Mouse (Mus musculus): Measurements from ENCODE around the gene Tmc8. TPM values are rescaled to one million over a fixed set of nuclear protein-coding genes. Genes with fewer than 3 reads are reported as not detected.

The Tmc8 gene
- polyA plus RNA-seq, 1 experiment from 2014 or later, result 1.6 TPM

GRCm38 (mm10) chr11:117764319-117764718 is 17.6 kb upstream of the Tmc8 start:
- H3K27me3 ChIP-seq (ENCODE audit: control insufficient read depth, insufficient read depth, low read length), result no peaks in the 10 kb centered on the region
- H3K27ac ChIP-seq (replicated peaks in 1 of 2; ENCODE audit: control insufficient read depth in 1 of 2, insufficient read depth in 1 of 2, low read depth in 2 of 2, low read length in 2 of 2), result no peak overlapping the region
- H3K9me3 ChIP-seq (ENCODE audit: control insufficient read depth, low read length), result no peaks in the 10 kb centered on the region
- H3K9ac ChIP-seq (ENCODE audit: low read length), result no peak overlapping the region
- peaks cover 5 to 6% of the 10 kb centered on the region in 2 experiments; a peak in 2 of 4 replicates for H3K4me1 ChIP-seq (ENCODE audit: control insufficient read depth in 2 of 2, insufficient read depth in 2 of 2, low read length in 2 of 2)
- WGBS, result 79% methylated on average over 9 of the region's 9 CpGs
- peaks cover 87% of the 10 kb centered on the region for H3K36me3 ChIP-seq (ENCODE audit: control insufficient read depth, insufficient read depth, low read length)
- no peak overlapping the region for H3K4me3 ChIP-seq (ENCODE audit: control insufficient read depth in 1 of 2, insufficient read depth in 1 of 2, low read depth in 1 of 2, low read length in 2 of 2)
- H3K4me2 ChIP-seq (ENCODE audit: low read length), result no peak overlapping the region
- ATAC-seq (ENCODE audit: insufficient number of reproducible peaks, insufficient read depth, low FRiP score, low read depth), result no peak

DNA sequence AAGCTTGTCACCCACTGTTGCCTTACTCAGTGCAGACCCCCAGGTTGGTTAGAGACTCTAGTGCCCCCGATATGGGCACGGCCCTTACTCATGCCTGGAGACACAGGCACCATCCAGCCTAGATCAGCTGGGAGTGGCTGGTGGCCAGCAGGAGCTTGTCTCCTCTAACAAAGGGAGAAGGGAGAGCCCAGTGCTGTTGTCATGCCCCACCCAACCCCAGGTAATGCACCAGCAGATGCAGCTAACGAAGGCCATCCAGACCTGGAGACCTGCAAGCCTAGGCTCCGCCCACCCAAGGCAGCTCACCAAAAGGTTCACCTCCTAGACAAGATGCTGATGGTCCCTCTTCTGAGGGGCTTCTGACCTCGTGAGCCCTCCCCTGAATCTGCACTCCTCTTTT is 16.5 kb upstream of the Tmc8 start:
- Histone ChIP-seq H3K4me2 (ENCODE audit: low read length) (no peak overlapping the region), H3K9me3 (ENCODE audit: control insufficient read depth, low read length) (no peaks in the 10 kb centered on the region), H3K27ac (replicated peaks in 1 of 2; ENCODE audit: control insufficient read depth in 1 of 2, insufficient read depth in 1 of 2, low read depth in 2 of 2, low read length in 2 of 2) (no peak overlapping the region), H3K4me3 (ENCODE audit: control insufficient read depth in 1 of 2, insufficient read depth in 1 of 2, low read depth in 1 of 2, low read length in 2 of 2) (no peak overlapping the region), H3K9ac (ENCODE audit: low read length) (no peak overlapping the region), H3K4me1 (ENCODE audit: control insufficient read depth in 2 of 2, insufficient read depth in 2 of 2, low read length in 2 of 2) (peaks cover 6 to 7% of the 10 kb centered on the region in 2 experiments; a peak in 2 of 4 replicates), H3K27me3 (ENCODE audit: control insufficient read depth, insufficient read depth, low read length) (no peaks in the 10 kb centered on the region), H3K36me3 (ENCODE audit: control insufficient read depth, insufficient read depth, low read length) (peaks cover 82% of the 10 kb centered on the region)
- no peak for ATAC-seq (ENCODE audit: insufficient number of reproducible peaks, insufficient read depth, low FRiP score, low read depth)
- 81% methylated on average over 5 of the region's 5 CpGs for WGBS

DNA sequence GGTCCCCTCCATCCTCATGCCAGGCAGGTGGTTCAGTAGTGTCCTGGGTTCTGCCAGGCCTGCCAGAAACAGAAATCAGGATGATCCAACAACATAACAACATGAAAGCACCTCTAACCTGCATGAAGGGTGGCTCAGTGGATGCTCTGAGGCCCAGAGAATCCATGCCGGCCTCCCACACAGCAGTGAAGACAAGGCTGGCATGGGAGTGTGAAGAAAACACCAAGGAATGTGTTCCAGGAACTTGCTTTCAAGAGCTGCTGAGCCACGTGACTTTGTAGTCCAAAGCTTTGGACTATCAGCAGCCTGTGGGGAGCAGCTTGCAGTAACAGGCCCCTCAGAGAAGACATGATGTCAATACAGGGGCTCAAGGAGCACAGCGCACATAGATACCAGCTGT is 15.6 kb upstream of the Tmc8 start:
- WGBS, result 54% methylated on average over 3 of the region's 3 CpGs

GRCm38 (mm10) chr11:117768725-117769682 is 12.9 kb upstream of the Tmc8 start:
- Histone ChIP-seq H3K4me3 (ENCODE audit: control insufficient read depth in 1 of 2, insufficient read depth in 1 of 2, low read depth in 1 of 2, low read length in 2 of 2) (no peak overlapping the region), H3K27me3 (ENCODE audit: control insufficient read depth, insufficient read depth, low read length) (no peaks in the 10 kb centered on the region), H3K4me1 (ENCODE audit: control insufficient read depth in 2 of 2, insufficient read depth in 2 of 2, low read length in 2 of 2) (peaks cover 6 to 7% of the 10 kb centered on the region in 2 experiments; a peak in 2 of 4 replicates), H3K4me2 (ENCODE audit: low read length) (no peak overlapping the region), H3K27ac (replicated peaks in 1 of 2; ENCODE audit: control insufficient read depth in 1 of 2, insufficient read depth in 1 of 2, low read depth in 2 of 2, low read length in 2 of 2) (no peak overlapping the region), H3K9ac (ENCODE audit: low read length) (no peak overlapping the region), H3K9me3 (ENCODE audit: control insufficient read depth, low read length) (no peaks in the 10 kb centered on the region), H3K36me3 (ENCODE audit: control insufficient read depth, insufficient read depth, low read length) (peaks cover 82% of the 10 kb centered on the region)
- no peak for ATAC-seq (ENCODE audit: insufficient number of reproducible peaks, insufficient read depth, low FRiP score, low read depth)
- WGBS, result 71% methylated on average over 20 of the region's 20 CpGs

More for the DNA sequence above, 15.6 kb upstream of the Tmc8 start:
- Histone ChIP-seq H3K27ac (replicated peaks in 1 of 2; ENCODE audit: control insufficient read depth in 1 of 2, insufficient read depth in 1 of 2, low read depth in 2 of 2, low read length in 2 of 2) (no peak overlapping the region), H3K9me3 (ENCODE audit: control insufficient read depth, low read length) (no peaks in the 10 kb centered on the region), H3K4me2 (ENCODE audit: low read length) (no peak overlapping the region), H3K27me3 (ENCODE audit: control insufficient read depth, insufficient read depth, low read length) (no peaks in the 10 kb centered on the region), H3K4me1 (ENCODE audit: control insufficient read depth in 2 of 2, insufficient read depth in 2 of 2, low read length in 2 of 2) (peaks cover 6 to 7% of the 10 kb centered on the region in 2 experiments; a peak in 2 of 4 replicates), H3K36me3 (ENCODE audit: control insufficient read depth, insufficient read depth, low read length) (peaks cover 80% of the 10 kb centered on the region), H3K9ac (ENCODE audit: low read length) (no peak overlapping the region), H3K4me3 (ENCODE audit: control insufficient read depth in 1 of 2, insufficient read depth in 1 of 2, low read depth in 1 of 2, low read length in 2 of 2) (no peak overlapping the region)
- no peak for ATAC-seq (ENCODE audit: insufficient number of reproducible peaks, insufficient read depth, low FRiP score, low read depth)

GRCm38 (mm10) chr11:117769683-117770047 is 12.2 kb upstream of the Tmc8 start:
- Histone ChIP-seq H3K4me2 (ENCODE audit: low read length) (no peak overlapping the region), H3K27ac (replicated peaks in 1 of 2; ENCODE audit: control insufficient read depth in 1 of 2, insufficient read depth in 1 of 2, low read depth in 2 of 2, low read length in 2 of 2) (no peak overlapping the region), H3K4me3 (ENCODE audit: control insufficient read depth in 1 of 2, insufficient read depth in 1 of 2, low read depth in 1 of 2, low read length in 2 of 2) (no peak overlapping the region), H3K9ac (ENCODE audit: low read length) (no peak overlapping the region), H3K36me3 (ENCODE audit: control insufficient read depth, insufficient read depth, low read length) (peaks cover 82% of the 10 kb centered on the region), H3K4me1 (ENCODE audit: control insufficient read depth in 2 of 2, insufficient read depth in 2 of 2, low read length in 2 of 2) (peaks cover 6 to 7% of the 10 kb centered on the region in 2 experiments; a peak in 2 of 4 replicates), H3K27me3 (ENCODE audit: control insufficient read depth, insufficient read depth, low read length) (no peaks in the 10 kb centered on the region), H3K9me3 (ENCODE audit: control insufficient read depth, low read length) (no peaks in the 10 kb centered on the region)
- 85% methylated on average over 7 of the region's 7 CpGs for WGBS
- ATAC-seq (ENCODE audit: insufficient number of reproducible peaks, insufficient read depth, low FRiP score, low read depth), result no peak

- WGBS, result 87% methylated on average over 10 of the region's 10 CpGs
- no peak overlapping the region for H3K4me2 ChIP-seq (ENCODE audit: low read length)
- no peak for ATAC-seq (ENCODE audit: insufficient number of reproducible peaks, insufficient read depth, low FRiP score, low read depth)
- H3K27ac ChIP-seq (replicated peaks in 1 of 2; ENCODE audit: control insufficient read depth in 1 of 2, insufficient read depth in 1 of 2, low read depth in 2 of 2, low read length in 2 of 2), result no peak overlapping the region
- no peaks in the 10 kb centered on the region for H3K27me3 ChIP-seq (ENCODE audit: control insufficient read depth, insufficient read depth, low read length)
- H3K9ac ChIP-seq (ENCODE audit: low read length), result no peak overlapping the region
- H3K4me3 ChIP-seq (ENCODE audit: control insufficient read depth in 1 of 2, insufficient read depth in 1 of 2, low read depth in 1 of 2, low read length in 2 of 2), result no peak overlapping the region
- H3K4me1 ChIP-seq (ENCODE audit: control insufficient read depth in 2 of 2, insufficient read depth in 2 of 2, low read length in 2 of 2), result peaks cover 6 to 7% of the 10 kb centered on the region in 2 experiments; a peak in 2 of 4 replicates
- no peaks in the 10 kb centered on the region for H3K9me3 ChIP-seq (ENCODE audit: control insufficient read depth, low read length)
- H3K36me3 ChIP-seq (ENCODE audit: control insufficient read depth, insufficient read depth, low read length), result peaks cover 82% of the 10 kb centered on the region
These were observed 11.5 kb upstream of the Tmc8 start for GRCm38 (mm10) chr11:117770407-117770806.

DNA sequence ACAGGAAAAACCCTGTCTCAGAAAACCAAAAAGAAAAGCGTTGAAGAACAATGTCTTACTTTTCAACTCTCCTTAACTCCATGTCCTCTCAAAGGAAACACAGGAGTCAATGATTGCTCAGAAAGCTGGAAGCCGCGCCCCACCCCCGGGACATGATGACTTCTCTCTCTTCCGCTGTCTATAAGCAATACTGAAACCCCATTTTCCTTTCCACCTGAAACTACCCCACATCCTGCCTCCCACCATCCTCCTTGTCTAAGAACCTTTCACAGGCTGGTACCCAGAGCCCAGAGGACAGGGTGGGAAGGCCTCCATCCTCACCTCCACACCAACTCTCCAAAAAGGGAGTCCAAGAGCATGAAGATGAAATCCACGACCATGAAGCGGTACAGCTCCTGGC is 9.5 kb upstream of the Tmc8 start:
- Histone ChIP-seq H3K9ac (ENCODE audit: low read length) (no peak overlapping the region), H3K27me3 (ENCODE audit: control insufficient read depth, insufficient read depth, low read length) (no peaks in the 10 kb centered on the region), H3K4me2 (ENCODE audit: low read length) (no peak overlapping the region), H3K36me3 (ENCODE audit: control insufficient read depth, insufficient read depth, low read length) (peaks cover 84% of the 10 kb centered on the region), H3K9me3 (ENCODE audit: control insufficient read depth, low read length) (no peaks in the 10 kb centered on the region), H3K4me3 (ENCODE audit: control insufficient read depth in 1 of 2, insufficient read depth in 1 of 2, low read depth in 1 of 2, low read length in 2 of 2) (no peak overlapping the region), H3K4me1 (ENCODE audit: control insufficient read depth in 2 of 2, insufficient read depth in 2 of 2, low read length in 2 of 2) (peaks cover 0 to 7% of the 10 kb centered on the region in 2 experiments; a peak in 2 of 4 replicates), H3K27ac (replicated peaks in 1 of 2; ENCODE audit: control insufficient read depth in 1 of 2, insufficient read depth in 1 of 2, low read depth in 2 of 2, low read length in 2 of 2) (no peak overlapping the region)
- WGBS, result 93% methylated on average over 7 of the region's 7 CpGs
- no peak for ATAC-seq (ENCODE audit: insufficient number of reproducible peaks, insufficient read depth, low FRiP score, low read depth)
